Mouse (Mus musculus) left cerebral cortex, adult 18-20 months (tissue): ENCODE measurements around the gene Ankrd13a. TPM values are rescaled to one million over a fixed set of nuclear protein-coding genes. Genes with fewer than 3 reads are reported as not detected.

Experiments used
- DNase-seq, 2 experiments: peaks; one replicate each; pipeline ENCODE4 v3.0.0; 2021 to 2022; ENCODE audit warnings: low spot score in 2 of 2, mixed read lengths in 1 of 2
- total RNA-seq, 2 experiments: library from RNA; stranded (reverse); gene quantifications; 2 replicates each; pipeline ENCODE4 v1.2.3; 2021

Gene Ankrd13a
- total RNA-seq, 2 experiments from 2014 or later = 31.2 to 33.8 TPM

DNA sequence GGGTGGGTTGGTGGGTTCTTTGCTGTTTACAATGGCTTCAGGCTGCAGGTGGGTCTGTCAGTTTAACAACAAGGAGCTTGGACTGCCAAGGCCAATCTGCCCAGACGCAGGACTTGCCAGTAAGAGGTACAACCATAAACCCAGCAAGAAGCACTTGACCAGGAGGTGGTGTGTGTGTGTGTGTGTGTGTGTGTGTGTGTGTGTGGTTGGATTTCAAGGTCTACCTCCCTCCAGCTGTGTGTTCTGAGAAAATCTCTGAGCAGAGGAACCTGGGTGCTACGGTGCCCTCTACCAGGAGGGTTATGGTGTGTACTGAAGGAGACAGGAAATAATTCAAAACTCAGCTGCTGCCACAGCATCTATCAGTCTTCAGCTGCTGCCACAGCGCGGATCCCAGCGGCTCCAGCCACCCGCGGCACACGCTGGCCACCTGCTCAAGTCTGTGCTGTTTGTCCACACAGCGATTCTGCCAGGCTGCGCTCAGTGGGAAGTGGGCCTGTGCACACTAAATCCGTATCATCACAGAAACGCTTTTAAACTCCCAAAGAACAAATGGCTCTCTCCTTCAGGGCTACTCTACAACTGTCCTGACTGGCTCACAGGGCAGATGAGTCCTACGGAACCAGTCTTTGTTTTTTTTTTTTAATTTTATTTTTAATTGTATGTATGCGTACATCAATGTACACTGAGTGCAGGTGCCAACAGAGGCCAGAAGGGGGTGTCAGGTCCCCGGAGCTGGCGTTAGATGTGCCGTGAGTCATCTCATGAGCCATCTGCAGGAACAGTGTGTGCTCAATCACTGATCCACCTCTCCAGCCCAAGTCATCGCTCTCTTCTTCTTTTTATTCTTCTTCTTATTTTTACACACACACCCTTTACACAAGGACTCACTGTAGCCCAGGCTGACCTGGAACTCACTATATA, 9.4 kb upstream of the Ankrd13a start:
- DNase-seq = peak in 1 of 2 experiments; percentile 39

DNA sequence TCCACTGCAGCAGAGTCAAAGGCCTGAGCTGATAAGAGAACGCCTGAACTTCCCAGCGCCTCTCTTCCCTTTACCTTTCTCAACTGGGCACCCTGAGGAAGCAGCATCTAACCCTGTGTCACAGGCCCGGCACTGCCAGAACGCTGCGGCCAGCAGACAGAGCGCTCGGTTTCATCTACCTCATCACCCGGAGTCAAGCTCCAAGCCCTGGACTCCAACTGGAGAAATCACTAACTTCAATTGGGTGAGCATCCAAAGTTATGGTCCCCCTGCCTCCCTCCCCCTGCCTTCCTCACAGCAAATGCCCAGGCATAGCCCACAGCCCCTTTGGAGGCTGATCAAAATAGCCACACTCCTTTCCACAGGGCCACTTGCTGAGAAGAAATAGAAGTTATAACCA, 7.8 kb upstream of the Ankrd13a start:
- no peak for DNase-seq

GRCm38 (mm10) chr5:114767185-114767584, 7.3 kb upstream of the Ankrd13a start:
- no peak for DNase-seq

- no peak for DNase-seq
Measured at GRCm38 (mm10) chr5:114769786-114770185, 4.7 kb upstream of the Ankrd13a start.

- no peak for DNase-seq
Measured at GRCm38 (mm10) chr5:114771796-114772195, 2.7 kb upstream of the Ankrd13a start.

DNA sequence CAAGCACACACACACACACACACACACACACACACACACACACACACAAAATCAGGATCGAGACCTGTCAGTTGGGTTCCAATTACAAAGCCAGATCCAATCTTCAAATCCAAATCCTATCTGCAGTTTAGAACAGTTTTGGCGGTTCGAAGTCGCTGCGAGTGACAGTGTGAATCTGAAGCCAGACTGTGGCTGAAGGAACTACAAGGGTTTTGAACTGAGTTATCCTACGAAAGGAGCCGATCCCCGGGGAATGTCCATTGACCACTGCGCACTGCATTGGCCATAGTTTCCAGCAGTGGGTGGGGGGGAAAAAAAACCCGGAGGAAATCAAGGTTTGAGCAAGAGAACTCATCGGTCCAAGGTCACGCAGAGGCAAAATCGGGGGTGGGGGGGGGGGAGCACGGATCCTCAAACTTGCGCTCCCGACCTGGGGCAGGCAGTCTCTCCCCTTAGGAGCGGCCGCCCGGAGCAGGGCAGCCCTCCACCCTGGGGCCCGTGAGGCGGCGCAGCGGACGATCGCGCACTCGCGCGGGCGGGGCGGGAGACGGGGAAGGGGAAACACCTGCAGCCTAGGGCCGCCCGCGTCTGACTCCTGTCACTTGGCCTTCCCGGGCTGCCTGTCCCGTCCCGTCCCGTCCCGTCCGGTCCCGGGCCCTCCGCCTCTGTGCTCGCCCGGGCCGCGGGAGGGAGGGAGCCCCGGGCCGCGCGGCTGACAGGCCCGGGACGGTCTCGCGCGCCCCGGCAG, 1.8 kb upstream of the Ankrd13a start:
- peak in 1 of 2 experiments; percentile 34 for DNase-seq

GRCm38 (mm10) chr5:114773211-114773710, 1.2 kb upstream of the Ankrd13a start:
- DNase-seq = peak; percentile 97

DNA sequence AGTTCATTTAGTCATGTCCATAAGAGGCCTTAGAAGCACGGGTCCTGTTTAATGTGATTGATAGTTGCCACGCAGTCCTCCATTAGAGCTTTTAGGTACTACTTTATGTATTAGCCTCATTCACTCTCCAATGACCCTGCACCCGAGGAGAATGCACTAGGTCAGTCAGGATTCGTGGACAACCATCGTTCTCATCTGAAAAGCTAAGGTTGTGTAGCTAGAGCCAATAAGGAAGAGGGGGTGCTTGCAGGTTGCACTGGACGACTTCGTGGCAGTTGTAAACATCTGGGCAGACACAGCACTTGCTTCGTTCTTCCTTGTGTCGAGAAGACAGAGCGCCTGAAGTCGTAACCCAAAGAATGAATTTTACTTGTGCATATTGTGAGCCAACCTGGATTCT, 697 bp upstream of the Ankrd13a start:
- DNase-seq = no peak

DNA sequence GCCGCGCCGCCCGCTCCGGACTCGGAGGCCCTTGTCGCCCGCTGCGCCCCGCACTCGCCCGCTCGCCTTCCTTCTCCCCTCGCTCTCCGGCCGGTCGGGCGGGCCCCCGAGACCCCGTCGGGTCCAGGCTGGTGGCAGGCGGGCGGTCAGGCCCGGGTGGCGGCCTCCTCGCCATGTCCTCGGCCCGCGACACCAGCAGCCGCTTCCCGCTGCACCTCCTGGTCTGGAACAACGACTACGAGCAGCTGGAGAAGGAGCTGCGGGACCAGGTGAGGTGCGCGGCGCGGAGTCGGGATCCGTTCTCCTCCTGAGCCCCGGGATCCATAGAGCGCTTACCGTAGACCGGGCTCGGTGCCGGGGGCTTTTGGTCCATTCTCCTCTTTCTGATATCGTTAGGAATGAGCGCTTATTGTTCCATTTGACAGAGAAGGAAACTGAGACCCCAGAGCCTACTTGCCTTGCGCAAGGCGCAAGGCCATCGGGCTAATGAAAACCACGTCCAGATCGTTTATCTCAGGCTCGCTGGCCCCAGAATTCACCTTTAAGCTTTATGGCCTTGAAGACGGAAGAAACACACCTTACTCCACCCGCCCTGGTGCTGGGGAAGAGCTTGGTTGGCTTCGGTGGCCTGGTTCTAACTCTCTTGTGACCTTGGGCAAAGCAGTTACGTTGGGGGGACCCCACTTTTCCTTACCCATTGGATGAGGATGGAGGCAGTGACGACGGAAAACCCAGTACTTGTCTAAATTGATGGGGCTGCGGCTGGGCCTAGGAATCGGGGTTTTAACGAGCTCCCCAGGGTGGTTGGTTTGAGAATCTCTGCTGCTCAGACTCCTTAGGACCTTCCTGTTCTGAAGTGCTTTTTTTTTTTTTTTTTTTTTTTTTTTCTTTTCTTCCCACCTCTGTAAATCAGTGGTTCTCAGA, 841 bp downstream of the Ankrd13a start, which contains the start of gene Git2:
Gene Git2 (minus strand): TSS at position 462 of the 924 bp plus-strand sequence.
- DNase-seq = peak in 1 of 2 experiments; percentile 31

GRCm38 (mm10) chr5:114776174-114776573, 1.7 kb downstream of the Ankrd13a start:
- no peak for DNase-seq

DNA sequence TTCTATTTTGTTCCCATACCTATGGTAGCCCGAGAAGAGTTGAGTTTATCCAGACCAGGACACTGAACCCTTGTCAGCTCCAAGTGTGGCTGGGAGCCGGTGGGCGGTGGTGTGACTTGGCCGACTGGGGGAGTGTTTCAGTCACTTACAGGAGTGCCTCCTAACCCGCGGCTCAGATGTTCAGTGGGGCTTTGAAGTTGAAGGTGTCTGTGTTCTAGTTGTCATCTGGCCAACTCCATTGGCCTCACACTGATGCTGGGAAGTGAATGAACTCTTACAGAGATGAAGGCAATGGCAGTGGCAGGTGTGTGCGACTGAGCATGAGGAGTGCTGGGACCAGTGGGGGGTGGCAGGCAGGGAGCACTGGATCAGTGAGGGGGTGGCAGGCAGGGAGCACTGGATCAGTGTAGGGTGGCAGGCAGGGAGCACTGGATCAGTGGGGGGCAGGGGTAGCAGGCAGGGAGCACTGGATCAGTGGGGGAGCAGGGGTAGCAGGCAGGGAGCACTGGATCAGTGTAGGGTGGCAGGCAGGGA, 5.5 kb downstream of the Ankrd13a start:
- no peak for DNase-seq

DNA sequence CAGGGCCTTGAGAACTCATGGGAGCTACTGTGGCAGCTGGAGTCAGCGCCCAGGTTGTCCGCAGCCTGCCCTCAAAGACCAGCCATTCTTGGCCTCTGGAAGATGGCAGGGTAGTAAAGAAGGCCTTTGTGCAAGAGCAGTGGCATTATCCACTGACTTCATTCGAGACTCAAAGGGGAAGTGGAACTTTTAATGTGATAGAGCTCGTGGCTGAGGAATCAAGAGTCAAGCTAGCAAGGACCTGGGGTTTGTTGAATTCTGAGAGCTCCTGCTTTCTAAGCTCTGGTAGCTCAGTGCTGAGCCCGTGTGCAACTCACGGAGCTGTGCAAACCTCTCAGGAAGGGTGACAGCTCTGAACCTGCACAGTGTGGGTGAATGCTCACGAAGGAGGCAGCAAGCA, 6.4 kb downstream of the Ankrd13a start:
- no peak for DNase-seq

- no peak for DNase-seq
Measured at GRCm38 (mm10) chr5:114782991-114783390, 8.5 kb downstream of the Ankrd13a start.

DNA sequence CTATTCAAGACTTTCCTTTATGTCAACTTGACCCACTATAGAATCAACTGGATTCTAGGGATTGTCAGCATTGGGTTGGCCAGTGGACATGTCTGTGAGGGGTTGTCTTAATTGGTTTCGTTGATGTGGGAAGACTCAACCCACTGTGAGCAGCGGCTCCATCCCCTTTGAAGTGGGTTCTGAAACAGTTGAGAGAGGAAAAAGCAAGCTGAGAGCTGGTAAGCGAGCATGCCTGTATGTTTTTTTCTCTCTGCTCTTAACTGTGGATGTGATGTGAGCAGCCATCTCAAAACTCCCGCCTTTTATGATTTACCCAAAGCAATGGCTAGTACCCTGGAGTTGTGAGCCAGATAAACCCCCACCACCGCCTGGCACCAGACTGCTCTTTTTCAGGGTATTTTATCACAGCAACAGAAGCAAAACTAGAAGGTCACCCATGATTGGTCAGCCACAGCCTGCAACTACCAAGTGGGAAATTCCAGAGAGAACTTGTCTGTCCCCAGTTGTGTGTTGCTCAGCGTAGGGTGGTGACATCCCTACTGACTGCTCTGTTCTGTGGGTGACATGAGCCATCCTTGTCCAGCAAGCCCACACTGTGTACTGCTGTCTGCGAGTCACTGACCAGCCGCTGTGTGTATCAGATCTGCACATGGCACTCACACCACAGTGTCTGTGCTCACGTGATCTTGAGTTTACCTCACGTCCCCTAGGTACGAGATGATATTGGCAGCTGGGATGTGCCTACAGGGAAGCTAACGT, 9.1 kb downstream of the Ankrd13a start:
- DNase-seq = no peak

DNA sequence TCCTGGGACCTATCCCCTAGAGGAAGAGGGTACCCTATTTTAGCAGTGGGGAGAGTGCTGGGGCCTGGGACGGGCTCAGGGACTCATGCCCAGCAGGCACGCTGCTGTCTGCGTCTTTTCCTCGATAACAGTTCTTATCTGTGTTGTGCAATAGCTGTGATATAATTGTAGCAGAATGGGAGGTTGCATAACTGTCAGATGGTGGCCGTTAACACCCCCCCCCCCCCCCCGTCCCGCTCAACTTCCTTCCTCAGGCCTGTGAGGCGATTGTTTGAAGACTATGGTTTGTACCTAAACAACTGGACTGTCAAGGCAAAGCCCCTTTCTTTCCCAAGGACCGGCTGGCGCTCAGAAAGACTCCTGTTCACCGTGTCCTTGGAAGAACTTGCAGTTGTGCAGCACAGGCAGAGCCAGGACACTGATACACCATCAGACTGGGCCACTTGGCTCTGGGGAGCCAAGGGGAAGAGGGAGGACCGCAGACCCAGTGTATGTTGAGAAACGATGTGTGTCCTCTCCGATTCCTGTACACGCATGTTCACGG, 10.2 kb downstream of the Ankrd13a start:
- no peak for DNase-seq

- no peak for DNase-seq
Measured at GRCm38 (mm10) chr5:114785196-114785595, 10.7 kb downstream of the Ankrd13a start.

DNA sequence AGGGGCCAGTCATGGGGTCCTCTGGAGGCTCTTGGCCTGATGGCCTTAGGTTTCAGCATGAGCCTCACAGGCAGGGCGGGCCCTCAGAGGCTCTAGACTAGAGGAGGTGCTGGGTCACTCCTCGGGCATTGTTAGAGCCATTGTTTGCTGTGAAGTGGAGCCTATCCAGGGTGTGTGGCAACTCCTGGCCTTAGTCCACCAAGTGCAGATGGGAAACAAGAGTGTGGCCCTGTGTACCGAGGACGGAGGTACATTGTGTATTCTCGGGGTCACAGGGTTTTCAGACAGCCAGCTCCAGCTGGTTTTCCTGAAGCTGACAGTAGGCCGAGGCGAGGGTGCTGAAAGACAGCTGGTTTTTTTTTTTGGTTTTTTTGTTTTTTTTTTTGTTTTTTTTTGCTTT, 18.8 kb downstream of the Ankrd13a start:
- DNase-seq = no peak

- no peak for DNase-seq
Measured at GRCm38 (mm10) chr5:114794609-114795008, 20.1 kb downstream of the Ankrd13a start.

DNA sequence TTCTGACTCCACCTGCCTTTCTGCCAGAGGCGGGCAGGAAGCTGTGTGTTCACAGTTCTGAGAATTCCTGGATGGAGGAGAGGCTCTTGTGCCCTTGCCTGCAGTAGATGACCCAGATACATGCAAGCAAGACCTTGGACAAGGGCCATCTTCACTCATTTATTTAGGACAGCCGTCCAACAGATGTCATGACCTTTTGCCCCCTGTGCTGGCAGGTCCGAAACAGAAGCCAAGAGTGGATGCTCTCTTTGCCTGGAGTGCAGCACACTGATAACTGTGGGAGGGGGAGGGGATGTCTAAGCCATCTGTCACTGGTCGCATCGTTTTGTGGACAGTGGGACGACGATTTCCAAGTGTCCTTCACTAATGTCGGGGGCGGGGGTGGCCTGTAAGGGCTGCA, 20.8 kb downstream of the Ankrd13a start:
- no peak for DNase-seq
